Mouse (Mus musculus) spleen, adult 2 months (tissue): ENCODE data around the gene Ccdc141.

Experiments
- CTCF ChIP-seq: fragments of 200-500 bp; IDR thresholded peaks from 2 replicates; pipeline ENCODE4 v1.5.1; 2011; ENCODE audit warnings: mild to moderate bottlenecking, inconsistent platforms; ENCODE audit not compliant: insufficient read depth, insufficient read length, insufficient replicate concordance; ENCODE audit errors: extremely low read depth
- POLR2A ChIP-seq: fragments of 200-500 bp; IDR thresholded peaks from 2 replicates; pipeline ENCODE4 v1.6.1; 2011; ENCODE audit warnings: low read depth, low read length, inconsistent platforms

DNA sequence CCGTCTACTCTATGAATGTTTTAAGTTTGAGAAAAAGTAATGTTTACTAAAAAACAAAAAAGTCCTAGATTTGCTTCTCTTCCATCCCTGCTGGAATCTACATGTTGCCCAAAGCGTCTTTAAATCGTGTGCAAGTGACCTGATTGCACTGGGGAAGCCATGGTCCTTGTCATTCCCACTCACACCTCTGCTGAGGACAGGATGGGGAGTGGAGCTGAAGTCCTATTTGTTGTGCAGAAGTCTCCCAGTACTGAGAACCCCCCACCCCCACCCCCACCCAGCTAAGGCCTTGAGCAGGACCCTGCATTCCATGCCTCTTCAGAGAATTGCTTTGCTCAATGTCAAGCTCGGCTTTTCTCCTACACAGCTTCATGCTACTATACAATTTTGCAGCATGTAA is 1.2 kb downstream of the Ccdc141 start:
- TF ChIP-seq CTCF (no peak), POLR2A (no peak)
